In genomic region chr13:112560554-112561138, GRCm38 (mm10) we compare ENCODE assay signal across 27 mouse cellular contexts. TPM values are rescaled to one million over a fixed set of nuclear protein-coding genes. Genes with fewer than 3 reads are reported as not detected.
DNase-seq lines count a peak whose midpoint lies in the region; ATAC-seq and TF ChIP-seq lines count a peak whose summit lies in the region.
"Had no signal": no experiment of that assay in that cellular context is flagged by ENCODE, and none has a peak within 500 bp of the region (broad histone marks: within the 10 kb centered on the region; RNA-seq: fewer than 3 reads in every experiment).

No protein-coding gene starts in this region.

- no peak overlapping the region for H3K4me2 ChIP-seq in midbrain, postnatal 0 days (ENCODE audit: low read depth, low read length, poor library complexity, severe bottlenecking)
- no peak overlapping the region for H3K4me2 ChIP-seq in midbrain, embryonic 16.5 days (ENCODE audit: low read length)
- H3K4me2 ChIP-seq in hindbrain, embryonic 16.5 days (ENCODE audit: low read length), result no peak overlapping the region
- H3K4me2 ChIP-seq: forebrain, embryonic 12.5 days; heart, embryonic 13.5 days; hindbrain, embryonic 14.5 days; limb, embryonic 13.5 days; liver, embryonic 12.5 days; midbrain, embryonic 11.5 days had no signal

- H3K27me3 ChIP-seq in midbrain, postnatal 0 days (ENCODE audit: insufficient read depth, low read length), result no peaks in the 10 kb centered on the region
- no peaks in the 10 kb centered on the region for H3K27me3 ChIP-seq in midbrain, embryonic 16.5 days (ENCODE audit: control insufficient read depth, insufficient read depth, low read depth, low read length)
- no peaks in the 10 kb centered on the region for H3K27me3 ChIP-seq in hindbrain, embryonic 16.5 days (replicated peaks; ENCODE audit: control insufficient read depth, insufficient read depth, low read length)
- H3K27me3 ChIP-seq: forebrain, embryonic 12.5 days; heart, embryonic 13.5 days; limb, embryonic 13.5 days; liver, embryonic 12.5 days had no signal

- no peak for ATAC-seq in midbrain, postnatal 0 days (ENCODE audit: low FRiP score)
- no peak for ATAC-seq in midbrain, embryonic 16.5 days
- no peak for ATAC-seq in hindbrain, embryonic 16.5 days
- ATAC-seq: liver, embryonic 12.5 days had no signal

- intact Hi-C loops in left cerebral cortex, postnatal 14 days (cut with DNase I), result no loop called here

- H3K4me3 ChIP-seq in midbrain, postnatal 0 days (ENCODE audit: low read depth, low read length), result no peak overlapping the region
- no peak overlapping the region for H3K4me3 ChIP-seq in midbrain, embryonic 16.5 days (ENCODE audit: low read depth, low read length)
- no peak overlapping the region for H3K4me3 ChIP-seq in hindbrain, embryonic 16.5 days (ENCODE audit: low read length)
- H3K4me3 ChIP-seq: embryonic facial prominence, embryonic 10.5 days; forebrain, embryonic 12.5 days; heart, adult 2 months; heart, embryonic 13.5 days; limb, embryonic 13.5 days; liver, embryonic 12.5 days had no signal

- no peak overlapping the region for H3K9ac ChIP-seq in midbrain, postnatal 0 days (replicated peaks; ENCODE audit: low read length, poor library complexity, severe bottlenecking)
- H3K9ac ChIP-seq in midbrain, embryonic 16.5 days (ENCODE audit: low read depth, low read length), result no peak overlapping the region
- no peak overlapping the region for H3K9ac ChIP-seq in hindbrain, embryonic 16.5 days (ENCODE audit: low read depth, low read length)
- H3K9ac ChIP-seq: forebrain, embryonic 12.5 days; heart, embryonic 13.5 days; hindbrain, embryonic 14.5 days; limb, embryonic 13.5 days; liver, embryonic 12.5 days had no signal

- WGBS in midbrain, postnatal 0 days, result 80% methylated on average over 6 of the region's 6 CpGs
- 87% methylated on average over 6 of the region's 6 CpGs for WGBS in midbrain, embryonic 16.5 days
- WGBS in hindbrain, embryonic 16.5 days, result 64% methylated on average over 6 of the region's 6 CpGs

- no peaks in the 10 kb centered on the region for H3K4me1 ChIP-seq in midbrain, postnatal 0 days (ENCODE audit: insufficient read depth, low read length)
- H3K4me1 ChIP-seq in midbrain, embryonic 16.5 days (ENCODE audit: control insufficient read depth, insufficient read depth, low read length), result no peaks in the 10 kb centered on the region
- H3K4me1 ChIP-seq in hindbrain, embryonic 16.5 days (ENCODE audit: control insufficient read depth, insufficient read depth, low read depth, low read length), result no peaks in the 10 kb centered on the region
- H3K4me1 ChIP-seq: embryonic facial prominence, embryonic 10.5 days; forebrain, embryonic 12.5 days; heart, embryonic 13.5 days; limb, embryonic 13.5 days; liver, embryonic 12.5 days had no signal

- H3K27ac ChIP-seq in midbrain, postnatal 0 days (ENCODE audit: low read depth, low read length), result no peak overlapping the region
- H3K27ac ChIP-seq in midbrain, embryonic 16.5 days (ENCODE audit: low read length), result no peak overlapping the region
- H3K27ac ChIP-seq in hindbrain, embryonic 16.5 days (ENCODE audit: low read depth, low read length), result no peak overlapping the region
- H3K27ac ChIP-seq: embryonic facial prominence, embryonic 10.5 days; forebrain, embryonic 12.5 days; heart, adult 2 months; heart, embryonic 13.5 days; hindbrain, embryonic 14.5 days; kidney, postnatal 0 days; limb, embryonic 13.5 days; liver, embryonic 12.5 days had no signal

- no peaks in the 10 kb centered on the region for H3K36me3 ChIP-seq in midbrain, postnatal 0 days (ENCODE audit: insufficient read depth, low read length)
- no peaks in the 10 kb centered on the region for H3K36me3 ChIP-seq in midbrain, embryonic 16.5 days (ENCODE audit: control insufficient read depth, insufficient read depth, low read length)
- H3K36me3 ChIP-seq in hindbrain, embryonic 16.5 days (ENCODE audit: control insufficient read depth, insufficient read depth, low read length), result no peaks in the 10 kb centered on the region
- H3K36me3 ChIP-seq: embryonic facial prominence, embryonic 10.5 days; forebrain, embryonic 12.5 days; heart, embryonic 13.5 days; limb, embryonic 13.5 days; liver, embryonic 12.5 days had no signal

- TF ChIP-seq CTCF in midbrain, postnatal 0 days (IDR thresholded peaks at IDR 0.05), result no peak

- peak; percentile 18 for DNase-seq in midbrain, postnatal 0 days (ENCODE audit: low spot score)
- DNase-seq in brain, adult 2 months (ENCODE audit: low read depth, low spot score), result peak; percentile 64
- DNase-seq in left cerebral cortex, postnatal 14 days (ENCODE audit: low spot score in 2 of 2), result peak; percentile 21 to 48
- DNase-seq in thymus, postnatal 36 days, result no peak
- no peak for DNase-seq in retina, postnatal 1 day
- DNase-seq: adrenal gland, postnatal 14 days; cerebellum, postnatal 10 days; gastrocnemius, postnatal 14 days; heart, adult 2 months; heart, postnatal 4 days; kidney, adult 2 months; layer of hippocampus, adult 9-11 months; lung, adult 2 months; lung, postnatal 14 days had no signal

- no peaks in the 10 kb centered on the region for H3K9me3 ChIP-seq in midbrain, postnatal 0 days (ENCODE audit: low read length)
- no peaks in the 10 kb centered on the region for H3K9me3 ChIP-seq in midbrain, embryonic 16.5 days (replicated peaks; ENCODE audit: control insufficient read depth, low read length, poor library complexity, severe bottlenecking)
- no peaks in the 10 kb centered on the region for H3K9me3 ChIP-seq in hindbrain, embryonic 16.5 days (ENCODE audit: control insufficient read depth, low read length)
- H3K9me3 ChIP-seq: embryonic facial prominence, embryonic 10.5 days; forebrain, embryonic 12.5 days; heart, embryonic 13.5 days; limb, embryonic 13.5 days; liver, embryonic 12.5 days had no signal

RNA-seq across cellular contexts. Expression of gene Il31ra, which starts 33.5 kb away (rescaled TPM):
- total RNA-seq in midbrain, postnatal 0 days (2014; rRNA removed), result 0.05 TPM in 2 replicates
- 0.07 and 0.09 TPM in 2 replicates for polyA plus RNA-seq in midbrain, postnatal 0 days (2015; fragmentation: Nextera tagmentation; extraction: Ambion mirVana)
- 0.10 and 0.22 TPM in 2 replicates for polyA plus RNA-seq in midbrain, embryonic 16.5 days (2015; fragmentation: Nextera tagmentation; extraction: Ambion mirVana)
- total RNA-seq in left cerebral cortex, postnatal 14 days (2021), result under 1 TPM; 0.21 to 0.53 TPM
- 0.16 TPM in 1 of 2 replicates, not detected in the other for polyA plus RNA-seq in hindbrain, embryonic 16.5 days (2015; fragmentation: Nextera tagmentation; extraction: Ambion mirVana)
- total RNA-seq: heart, adult 2 months; heart, postnatal 4 days had no signal
- polyA plus RNA-seq: C2C12; embryonic facial prominence, embryonic 10.5 days; heart, adult 2 months; large intestine, adult 2 months; midbrain, embryonic 11.5 days; small intestine, adult 2 months had no signal

Comparison
In these comparisons a context has a peak if more than half of its experiments do, and no peak if none do; other contexts are left out.
1. DNase-seq: peak in midbrain, postnatal 0 days (single experiment), brain, adult 2 months (single experiment) and left cerebral cortex, postnatal 14 days (2 of 2); none in thymus, postnatal 36 days (0 of 2) and retina, postnatal 1 day (single experiment).